Mouse (Mus musculus): ENCODE data around the gene Hemk1.

- no peak for TF ChIP-seq CTCF (IDR thresholded peaks at IDR 0.05; ENCODE audit: insufficient read depth, low read depth, low read length)
- TF ChIP-seq POLR2A (IDR thresholded peaks at IDR 0.05; ENCODE audit: insufficient read depth, low read depth, low read length): no peak
Measured at GRCm38 (mm10) chr9:107336386-107336785, 1.8 kb downstream of the Hemk1 start.
